Mouse (Mus musculus): ENCODE measurements around the gene Meltf. TPM values are rescaled to one million over a fixed set of nuclear protein-coding genes. Genes with fewer than 3 reads are reported as not detected.

The Meltf gene
- polyA plus RNA-seq (2012; rRNA removed), result 0.18 and 0.19 TPM in 2 replicates

DNA sequence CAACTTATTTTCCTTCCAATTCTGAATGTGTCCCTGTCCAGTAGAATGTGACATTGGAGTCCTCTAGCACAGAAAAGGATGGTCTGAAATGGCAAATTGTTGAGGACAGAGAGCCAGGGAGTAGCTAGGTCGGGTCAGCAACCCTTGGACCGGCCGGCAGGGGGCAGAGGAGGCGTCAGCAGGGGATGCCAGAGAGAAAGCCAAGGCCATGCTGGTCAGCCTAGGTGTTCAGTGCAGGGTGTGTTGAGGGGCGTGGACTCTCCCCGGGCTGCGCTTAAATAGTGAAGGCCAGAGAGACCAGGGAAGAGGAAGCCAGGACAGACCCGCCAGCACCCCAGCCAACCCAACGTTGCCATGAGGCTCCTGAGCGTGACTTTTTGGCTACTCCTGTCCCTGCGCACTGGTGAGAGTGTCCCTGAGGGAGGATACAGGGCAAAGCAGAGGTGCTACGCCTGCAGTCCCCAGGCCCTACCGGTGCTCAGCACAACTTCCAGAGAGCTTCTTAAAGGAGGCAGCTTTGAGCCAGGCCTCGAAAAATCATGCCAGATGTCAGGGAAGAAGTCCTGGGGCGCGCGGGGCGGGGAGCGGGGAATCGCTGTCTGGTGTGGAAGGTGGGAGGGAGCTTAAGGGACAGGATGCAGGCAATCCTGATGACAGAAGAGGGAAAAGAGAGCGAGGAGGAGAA is at the start of gene Meltf:
TSS of gene Meltf (plus strand) at position 238 of the 685 bp plus-strand sequence.
- DNase-seq (ENCODE audit: low spot score), result peak; percentile 64

DNA sequence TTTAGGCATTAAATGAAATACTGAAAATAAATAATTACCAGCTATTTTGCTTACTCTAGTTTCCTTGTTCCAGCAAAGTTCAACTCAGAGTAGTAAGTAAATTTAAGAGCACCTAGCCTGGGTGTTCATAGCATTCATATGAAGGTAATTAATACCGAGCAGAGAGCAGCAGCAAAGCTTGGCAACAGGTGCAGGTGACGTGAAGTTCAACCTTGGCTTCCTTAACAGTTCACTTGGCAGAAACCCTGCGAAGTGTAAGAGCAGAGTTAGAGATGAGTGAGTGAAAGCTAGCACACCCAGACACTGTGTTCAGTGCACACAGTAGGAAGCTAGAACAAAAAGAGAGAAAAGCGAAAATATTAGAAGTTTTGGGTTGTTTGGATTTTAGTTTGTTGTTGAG is 47.9 kb upstream of the Meltf start:
- DNase-seq (ENCODE audit: low spot score), result no peak

DNA sequence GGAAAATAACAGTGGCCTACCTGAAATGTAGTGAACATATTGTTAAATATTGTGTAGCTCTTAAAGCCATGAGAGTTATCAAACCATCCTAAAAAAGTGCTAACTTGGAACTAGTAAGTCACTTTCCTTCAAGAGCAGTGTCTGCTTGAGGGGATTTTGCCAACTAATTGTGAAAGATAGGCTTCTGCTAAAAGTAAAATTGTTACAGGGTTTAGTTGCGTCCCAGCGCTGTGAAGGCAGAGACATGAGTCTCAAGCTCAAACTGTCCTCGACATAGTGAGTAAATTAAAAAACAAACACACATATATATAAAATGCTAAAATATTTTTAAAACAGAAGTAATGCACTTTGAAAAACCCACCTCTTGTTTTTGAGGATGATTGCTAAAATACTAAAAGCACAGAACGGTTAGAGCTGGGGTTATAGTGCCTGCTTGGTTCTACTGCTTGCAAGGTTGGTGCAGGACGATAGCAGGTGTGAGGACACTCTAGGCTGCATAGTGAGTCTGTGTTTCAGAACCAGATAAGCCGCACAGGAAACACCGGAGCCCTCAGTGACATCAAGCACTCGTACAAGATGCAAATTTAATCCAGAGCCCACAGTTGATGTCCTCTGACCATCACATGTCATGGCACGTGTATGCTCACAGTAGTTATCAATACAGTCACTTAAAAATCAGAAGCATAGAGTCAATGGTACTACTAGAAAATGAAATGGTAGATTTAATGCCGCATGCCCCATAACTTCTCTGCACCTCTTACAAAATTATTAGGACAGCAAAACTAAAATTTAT is 45.8 kb upstream of the Meltf start:
- no peak for DNase-seq (ENCODE audit: low spot score)

DNA sequence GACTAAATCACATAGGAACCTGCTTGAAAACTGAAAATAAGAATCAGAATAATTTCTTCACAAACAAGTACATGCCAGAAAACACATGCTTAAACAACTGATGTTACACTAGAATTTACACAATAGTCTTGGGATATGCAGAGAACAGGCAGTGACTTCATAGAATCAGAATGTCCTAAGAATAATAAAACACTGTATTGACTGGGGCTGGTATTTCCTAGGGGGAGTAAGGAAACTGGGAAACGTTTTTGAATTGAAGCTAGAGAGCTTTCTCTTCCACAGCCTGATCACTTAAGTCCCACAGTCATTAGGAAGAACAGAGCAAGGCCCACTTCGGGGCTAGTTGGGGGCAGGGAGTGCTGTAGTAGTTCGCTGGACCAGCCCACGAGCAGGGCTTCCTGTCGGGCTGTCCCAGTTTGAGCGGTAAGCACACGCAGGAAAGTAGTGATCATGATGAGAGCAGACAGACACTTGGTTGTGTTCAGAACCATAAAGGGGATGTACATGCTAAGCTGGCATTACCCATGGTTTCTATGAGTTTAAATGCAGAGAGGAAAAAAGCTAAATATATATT is 44.5 kb upstream of the Meltf start:
- DNase-seq (ENCODE audit: low spot score), result no peak

DNA sequence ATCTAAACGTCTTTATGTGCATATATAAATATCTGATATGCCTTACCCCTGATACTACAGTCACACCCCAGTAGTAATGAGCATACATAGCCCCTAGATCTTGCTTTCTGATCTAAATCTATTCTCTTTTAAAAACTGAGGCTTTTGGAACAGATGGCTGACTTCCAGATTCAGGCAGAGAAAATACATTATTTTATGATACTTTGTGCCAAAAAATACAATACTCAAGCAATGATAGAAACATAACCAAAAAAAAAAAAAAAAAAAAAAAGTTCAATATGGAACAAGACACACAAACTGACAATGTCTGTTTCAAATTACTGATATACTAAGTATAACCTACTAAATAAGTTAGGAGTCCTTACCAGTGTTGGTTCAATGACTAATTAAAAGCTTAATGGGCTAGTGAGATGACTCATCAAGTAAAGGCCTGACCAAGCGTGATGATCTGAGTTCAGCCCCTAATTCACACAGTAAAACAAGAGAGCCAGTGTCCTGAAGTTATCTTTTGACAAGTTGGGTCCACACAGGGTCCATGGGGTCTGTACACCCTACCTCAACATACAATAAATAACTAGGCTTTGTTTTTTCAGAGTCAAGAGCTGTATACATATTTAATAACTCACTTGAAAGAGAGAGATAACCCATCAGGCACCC is 43.8 kb upstream of the Meltf start:
- no peak for DNase-seq (ENCODE audit: low spot score)

DNA sequence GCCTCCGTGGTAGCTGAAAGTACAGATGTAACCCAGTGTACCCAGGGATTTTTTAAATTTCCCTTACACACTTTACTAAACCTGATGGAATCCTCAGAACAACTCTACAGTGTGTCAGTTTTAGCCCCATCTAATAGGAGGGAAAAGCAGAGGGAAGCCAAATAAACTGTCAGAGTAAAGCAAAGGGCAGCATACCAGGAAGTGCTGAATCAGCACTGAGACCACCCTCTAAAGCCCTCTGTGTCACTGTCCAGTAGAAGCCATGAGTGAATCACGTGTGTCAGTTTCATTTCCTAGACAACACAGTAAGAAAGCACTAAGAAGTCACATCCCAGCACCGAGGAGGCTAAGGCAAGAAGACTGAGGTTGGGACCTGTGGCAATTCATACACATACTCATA is 41.2 kb upstream of the Meltf start:
- no peak for DNase-seq (ENCODE audit: low spot score)

DNA sequence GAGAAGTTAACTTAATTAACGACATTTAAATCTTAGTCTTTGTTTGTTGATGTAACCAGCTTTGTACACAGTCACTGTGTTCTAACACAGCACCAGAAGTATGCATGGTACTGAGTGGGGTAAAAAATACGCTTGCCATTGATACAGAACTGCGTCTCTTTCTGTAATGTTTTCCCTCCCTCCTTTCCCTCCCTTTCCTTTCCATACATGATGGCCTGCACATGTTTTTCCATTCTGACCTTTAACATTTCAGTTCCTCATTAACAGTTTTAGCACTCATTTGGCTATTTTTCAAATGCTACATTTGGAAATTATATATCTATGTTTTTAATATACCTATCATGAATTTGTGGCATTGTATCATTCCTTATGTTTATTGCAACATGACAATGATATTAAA is 34.4 kb upstream of the Meltf start:
- no peak for DNase-seq (ENCODE audit: low spot score)

DNA sequence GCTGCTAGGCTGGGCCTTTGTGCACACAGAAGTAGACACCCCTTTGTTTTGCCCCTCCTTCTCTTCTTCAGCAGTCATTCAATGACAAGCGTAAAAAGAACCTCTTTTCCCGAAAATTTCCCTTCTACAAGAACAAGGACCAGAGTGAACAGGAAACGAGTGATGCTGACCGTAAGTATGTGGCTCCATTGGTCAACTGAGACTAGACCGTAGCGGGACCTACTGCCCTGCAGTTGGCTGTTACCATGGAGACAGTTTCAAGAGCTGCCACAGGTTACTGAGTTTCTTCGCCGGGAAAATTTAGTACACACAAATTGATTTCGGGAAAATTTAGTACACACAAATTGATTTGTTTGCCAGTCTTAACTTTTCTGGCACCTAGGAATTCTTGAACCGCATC is 31.8 kb upstream of the Meltf start:
- DNase-seq (ENCODE audit: low spot score), result no peak

DNA sequence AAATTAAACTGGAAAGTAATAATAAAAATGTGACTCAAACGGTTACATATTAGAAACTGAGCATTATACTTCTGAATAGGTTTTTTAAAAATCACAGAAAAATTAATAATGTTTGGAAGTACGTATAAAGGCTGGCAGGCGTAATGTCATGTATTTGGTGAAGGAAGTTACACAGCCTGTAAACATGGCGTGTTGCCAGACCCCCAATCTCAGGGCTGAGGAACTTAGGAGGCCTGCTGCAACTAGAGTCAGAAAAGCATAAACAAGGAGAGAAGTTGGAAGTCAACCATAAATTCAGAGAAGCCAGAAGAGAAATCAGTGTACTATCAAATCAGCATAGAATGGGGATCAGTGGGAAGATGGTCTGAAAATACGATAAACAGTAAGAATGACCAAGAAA is 14.7 kb upstream of the Meltf start:
- DNase-seq (ENCODE audit: low spot score), result no peak

DNA sequence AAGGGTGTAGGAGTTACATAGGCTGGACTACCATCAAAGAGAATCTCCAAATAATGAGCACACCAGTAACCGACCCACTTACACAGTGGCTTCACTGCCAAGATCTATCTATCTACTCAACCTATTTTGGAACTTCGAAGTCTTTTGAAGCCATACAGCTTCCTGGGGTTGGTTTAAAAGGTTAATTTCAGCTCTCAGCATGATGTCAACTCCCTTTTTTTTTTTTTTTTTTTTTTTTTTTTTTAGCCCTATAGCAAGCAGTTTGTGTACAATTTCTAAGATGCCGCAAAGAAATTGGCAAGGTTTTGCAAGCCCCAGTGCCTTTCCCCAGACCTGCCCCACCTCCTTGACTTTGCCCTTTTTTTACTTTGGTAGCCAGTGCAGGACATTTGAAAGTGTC is 13.4 kb upstream of the Meltf start:
- DNase-seq (ENCODE audit: low spot score), result no peak

DNA sequence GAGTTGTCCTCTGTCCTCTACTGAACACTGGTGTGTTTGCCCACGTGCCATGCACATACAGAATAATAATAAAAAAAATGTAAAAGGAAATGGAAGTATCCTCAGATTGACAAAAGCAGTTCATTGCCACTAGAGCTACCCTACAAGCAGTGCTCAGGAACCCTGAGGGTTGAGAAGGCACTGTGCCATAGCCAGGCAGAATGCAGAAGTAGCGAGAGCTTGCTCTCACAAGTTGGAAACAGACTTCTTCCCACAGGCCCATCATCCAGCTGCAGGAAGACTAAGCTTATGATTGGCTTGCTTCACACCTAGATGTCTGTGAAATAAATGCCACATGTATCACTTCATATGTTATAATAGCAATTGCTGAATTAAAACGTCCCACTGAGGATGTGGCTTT is 11.7 kb upstream of the Meltf start:
- DNase-seq (ENCODE audit: low spot score), result no peak

DNA sequence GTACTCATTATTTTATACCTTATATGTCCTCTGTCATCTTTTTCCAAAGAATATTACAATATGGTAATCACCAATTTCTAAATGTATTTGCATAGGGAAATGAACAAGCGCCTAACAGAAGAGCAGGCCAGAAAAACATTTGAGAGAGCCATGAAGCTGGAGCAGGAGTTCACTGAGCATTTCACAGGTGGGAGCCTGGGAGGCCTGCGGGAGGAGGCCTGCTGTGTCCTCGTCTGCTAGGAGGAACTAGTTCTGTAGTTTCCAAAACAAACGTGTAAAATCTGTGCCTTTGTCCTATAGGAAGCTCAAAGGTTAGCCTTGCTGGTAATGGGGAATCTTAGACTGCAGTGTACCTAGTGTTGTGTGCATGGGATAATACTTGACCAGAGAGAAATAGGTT is 10.9 kb upstream of the Meltf start:
- DNase-seq (ENCODE audit: low spot score), result no peak

DNA sequence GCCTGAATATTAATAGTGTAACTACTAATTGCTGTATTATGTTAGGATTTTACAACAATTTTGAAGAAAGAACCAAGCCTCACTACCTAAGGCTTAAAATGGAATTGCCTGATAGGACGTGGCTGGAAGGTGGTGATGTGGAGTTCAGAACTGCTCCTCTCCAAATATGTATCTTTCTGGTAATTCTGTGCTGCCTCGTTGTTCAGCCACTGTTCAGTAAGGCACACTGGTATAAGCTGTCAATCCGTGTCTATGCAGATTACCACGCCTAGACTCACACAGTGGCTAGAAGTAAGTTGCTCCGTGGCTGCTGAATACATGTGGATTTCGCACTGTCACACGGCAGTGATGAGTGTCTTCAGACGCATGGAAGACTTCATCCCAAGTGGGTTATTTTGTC is 4.9 kb upstream of the Meltf start:
- no peak for DNase-seq (ENCODE audit: low spot score)

DNA sequence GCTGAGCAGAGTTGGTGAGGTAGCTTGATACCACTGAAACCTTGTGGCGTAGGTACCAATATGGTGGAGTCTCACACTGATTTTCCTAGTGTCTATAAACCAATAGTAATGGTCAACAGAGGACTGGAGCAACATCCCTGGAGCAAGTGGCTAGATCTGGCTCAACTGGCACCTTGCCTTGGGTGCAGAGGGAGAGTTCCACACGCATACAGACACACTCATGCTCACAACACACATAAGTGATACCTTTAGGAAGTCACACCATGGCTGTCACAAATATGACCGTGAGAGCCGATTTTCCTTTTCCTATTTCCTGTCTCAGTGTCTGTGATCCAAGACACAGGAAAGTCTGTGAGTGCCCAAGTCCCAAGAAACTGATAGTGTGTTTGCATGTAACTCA is 3.2 kb upstream of the Meltf start:
- no peak for DNase-seq (ENCODE audit: low spot score)

DNA sequence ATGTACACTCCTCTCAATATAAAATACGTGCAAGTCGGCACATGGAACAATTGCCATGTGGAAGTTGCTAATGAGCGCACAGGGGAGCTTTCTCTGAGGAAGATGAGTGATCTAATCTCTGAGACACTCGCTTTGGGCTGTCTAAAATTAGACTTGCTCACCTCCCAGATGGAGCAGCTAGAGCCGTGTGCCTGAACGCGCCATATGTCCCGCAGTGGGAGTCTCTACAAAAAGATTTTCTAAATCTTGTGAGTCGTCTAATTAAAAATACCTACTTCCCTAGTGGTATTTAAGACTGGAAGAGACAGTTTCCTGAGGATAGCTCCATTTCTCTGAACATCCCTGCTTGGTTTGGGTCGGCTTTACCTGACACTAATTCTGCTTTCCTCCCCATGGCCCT is 2.2 kb upstream of the Meltf start:
- DNase-seq (ENCODE audit: low spot score), result no peak

DNA sequence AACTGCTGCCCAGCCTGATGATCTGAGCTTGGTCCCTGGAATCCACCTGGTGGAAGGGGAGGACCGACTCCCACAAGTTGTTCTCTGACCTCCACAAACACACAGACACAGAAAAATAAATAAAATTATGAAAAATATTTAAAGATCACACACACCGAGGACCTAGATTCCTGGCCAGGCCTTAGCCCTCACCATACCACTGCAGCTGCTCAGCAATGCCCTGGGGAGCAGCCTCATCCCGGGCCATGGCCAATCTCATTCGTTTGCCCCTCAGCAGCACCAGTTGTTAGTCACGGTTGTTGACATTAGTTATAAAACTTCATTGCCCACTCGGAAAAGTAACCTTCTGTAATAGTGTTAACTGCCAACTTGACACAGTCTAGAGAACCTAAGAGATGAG is 558 bp upstream of the Meltf start:
- no peak for DNase-seq (ENCODE audit: low spot score)

DNA sequence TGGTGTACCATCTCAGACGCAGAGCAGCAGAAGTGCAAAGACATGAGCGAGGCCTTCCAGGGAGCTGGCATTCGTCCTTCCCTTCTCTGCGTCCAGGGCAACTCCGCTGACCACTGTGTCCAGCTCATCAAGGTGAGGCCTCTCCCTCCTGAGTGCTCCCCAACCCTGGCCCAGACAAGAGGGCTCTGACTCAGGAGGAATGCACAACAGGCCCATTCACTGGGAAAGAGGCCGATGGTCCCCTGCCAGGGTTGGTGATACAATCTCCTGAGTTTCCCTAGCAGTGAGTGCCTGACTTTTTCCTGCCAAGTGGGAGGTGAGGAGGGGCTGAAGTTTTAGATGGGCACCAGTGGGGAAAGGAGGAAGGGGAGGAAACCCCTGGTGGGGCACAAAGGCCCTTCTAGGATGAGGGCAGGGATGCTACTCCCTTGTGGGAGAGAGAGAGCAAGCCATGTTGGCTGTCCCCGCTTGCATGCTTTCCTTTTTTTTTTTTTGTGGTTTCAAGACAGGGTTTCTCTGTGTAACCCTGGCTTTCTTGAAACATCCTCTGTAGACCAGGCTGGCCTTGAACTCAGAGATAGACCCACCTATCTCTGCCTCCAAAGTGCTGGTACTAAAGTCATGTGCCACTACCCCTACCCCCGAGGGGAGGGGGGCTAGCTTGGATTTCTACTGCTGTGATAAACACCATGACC is 1.7 kb downstream of the Meltf start:
- DNase-seq (ENCODE audit: low spot score), result no peak

DNA sequence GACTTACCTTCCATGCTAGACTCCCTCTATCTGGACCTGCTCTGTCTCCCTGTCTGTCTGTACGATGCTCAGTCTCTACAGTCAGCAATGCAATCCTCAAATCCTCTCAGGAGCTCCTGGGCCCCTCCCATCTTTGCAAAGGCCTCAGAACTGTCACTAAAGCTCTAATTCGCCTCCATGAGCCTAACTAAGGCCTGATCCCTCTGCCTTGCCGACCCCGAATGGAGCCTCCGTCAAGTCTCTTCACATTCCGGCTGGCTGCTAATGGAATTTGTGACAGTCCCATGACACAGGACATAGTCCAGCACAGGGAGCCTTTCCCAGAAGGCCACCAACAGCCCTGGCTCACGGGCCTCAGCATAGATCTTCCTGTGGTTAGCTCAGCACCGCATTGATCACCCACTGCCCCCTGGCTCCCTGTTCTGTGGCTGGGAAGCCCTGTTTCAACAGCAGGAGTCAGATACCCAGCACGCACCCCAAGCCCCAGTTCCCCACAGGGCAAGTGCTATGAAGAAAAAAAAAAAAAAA is 3.8 kb downstream of the Meltf start:
- no peak for DNase-seq (ENCODE audit: low spot score)

DNA sequence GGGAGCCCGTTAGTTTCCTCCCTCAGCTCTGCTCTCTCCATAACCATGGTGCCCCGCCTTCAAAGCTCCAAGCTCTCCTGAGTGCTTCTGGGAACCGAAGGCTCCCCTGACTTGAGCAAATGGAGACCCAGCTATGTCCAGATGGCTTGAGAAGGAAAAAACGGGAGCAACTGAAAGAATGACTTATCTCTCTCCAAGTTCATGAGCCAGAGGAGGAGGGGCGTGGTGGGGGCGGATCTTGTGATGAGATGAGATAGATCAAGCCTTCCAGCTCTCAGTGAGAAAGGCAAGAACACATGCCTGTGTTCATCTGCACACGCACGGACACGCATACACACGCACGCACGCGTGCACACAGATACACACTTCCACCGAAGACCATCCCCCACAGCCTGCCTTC is 4.7 kb downstream of the Meltf start:
- no peak for DNase-seq (ENCODE audit: low spot score)

DNA sequence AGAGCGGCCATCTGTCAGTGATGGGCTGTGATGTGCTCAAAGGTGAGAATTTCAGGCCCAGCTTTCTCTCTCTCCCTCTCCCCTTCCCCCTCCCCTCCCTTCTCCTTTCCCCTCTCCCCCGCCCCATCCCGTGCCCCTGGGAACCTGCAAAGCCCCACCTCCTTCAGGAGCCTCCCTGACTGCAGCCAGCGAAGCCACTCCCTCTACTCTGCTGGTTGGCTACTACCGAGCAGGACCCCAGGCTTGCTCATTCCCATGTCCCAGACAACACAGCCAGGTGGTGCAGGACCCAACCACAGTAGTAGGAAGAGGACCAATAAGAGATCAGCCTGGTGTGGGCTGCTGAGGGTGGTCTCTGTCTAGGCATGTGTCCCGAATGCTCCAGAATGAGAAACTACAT is 5.3 kb downstream of the Meltf start:
- no peak for DNase-seq (ENCODE audit: low spot score)

DNA sequence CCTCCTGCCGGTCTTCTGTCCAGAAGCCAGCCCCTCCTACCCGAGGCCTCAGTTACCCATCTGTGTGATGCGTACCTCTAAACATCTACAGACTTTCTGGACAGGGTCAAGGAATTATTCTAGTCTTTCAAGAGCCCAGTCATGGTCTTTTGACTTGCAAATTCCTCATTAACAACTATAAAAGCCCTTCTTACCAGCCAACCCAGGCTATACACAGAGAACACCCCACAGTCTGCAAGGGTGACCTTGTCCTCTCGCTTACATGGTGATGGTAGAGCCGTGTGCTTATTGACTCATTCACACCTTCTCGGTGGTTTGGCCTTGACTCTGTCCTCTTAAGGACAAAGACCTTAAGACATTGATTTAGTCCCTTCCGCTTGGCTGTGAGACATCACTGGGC is 12.3 kb downstream of the Meltf start:
- no peak for DNase-seq (ENCODE audit: low spot score)

Measured in urinary bladder, adult 2 months (tissue).